Mouse (Mus musculus) left cerebral cortex, postnatal 10 days (tissue): Measurements from ENCODE around the gene Rnd2. TPM values are rescaled to one million over a fixed set of nuclear protein-coding genes. Genes with fewer than 3 reads are reported as not detected.
"Not testable (repeated sequence)": the region's sequence is repeated elsewhere in the genome, so short reads cannot be mapped to it uniquely, and the experiment has no call there.

Experiments used
- DNase-seq, 2 experiments: peaks; one replicate each; pipeline ENCODE4 v3.0.0; 2021 to 2022; ENCODE audit warnings: low spot score in 2 of 2, mixed read lengths in 1 of 2; ENCODE audit errors: extremely low spot score in 1 of 2
- intact Hi-C: fragments of 180-260 bp; cut with DNase I; formaldehyde crosslinking; loops from one replicate; pipeline ENCODE4 v1.15.1; 2025
- total RNA-seq, 2 experiments: library from RNA; stranded (reverse); gene quantifications; 2 replicates each; pipeline ENCODE4 v1.2.3; 2021

Gene Rnd2
- 100 to 1,000 TPM; 111 to 115 TPM for total RNA-seq

- intact Hi-C loops = loop anchor here (5.0 kb wide), 1 partner anchor 88 kb away; the partner anchor contains the start of genes Brca1 and Nbr1
- peak in 1 of 2 experiments; percentile 62 for DNase-seq
These were observed at the start of gene Rnd2 for GRCm38 (mm10) chr11:101464211-101465100. TSS of gene Rnd2 (plus strand) at chr11:101464999.

- no peak for DNase-seq
- intact Hi-C loops = no loop called here
These were observed 49.5 kb upstream of the Rnd2 start for GRCm38 (mm10) chr11:101415306-101415705.

GRCm38 (mm10) chr11:101416433-101417100, 48.2 kb upstream of the Rnd2 start:
- intact Hi-C loops = no loop called here

GRCm38 (mm10) chr11:101417101-101417855, 47.5 kb upstream of the Rnd2 start, which contains the start of gene Aarsd1:
TSS of gene Aarsd1 (minus strand) at chr11:101417615.
- DNase-seq = peak; percentile 86 to 92
- intact Hi-C loops = no loop called here

More at GRCm38 (mm10) chr11:101416433-101417100, 48.2 kb upstream of the Rnd2 start:
- no peak for DNase-seq

- intact Hi-C loops = no loop called here
- no peak for DNase-seq
These were observed 45.8 kb upstream of the Rnd2 start for GRCm38 (mm10) chr11:101418991-101419390.

GRCm38 (mm10) chr11:101419610-101420009, 45.2 kb upstream of the Rnd2 start:
- peak in 1 of 2 experiments; percentile 46 for DNase-seq
- intact Hi-C loops = no loop called here

GRCm38 (mm10) chr11:101420148-101420547, 44.7 kb upstream of the Rnd2 start:
- no peak for DNase-seq
- intact Hi-C loops = no loop called here

- peak in 1 of 2 experiments; percentile 45 for DNase-seq
- intact Hi-C loops = no loop called here
These were observed 40.5 kb upstream of the Rnd2 start, which contains the start of gene Gm27029 for GRCm38 (mm10) chr11:101424105-101424851. TSS of gene Gm27029 (minus strand) at chr11:101424796.

GRCm38 (mm10) chr11:101424925-101425813, 39.6 kb upstream of the Rnd2 start, which contains the start of the genes Rundc1 and Ptges3l:
TSS of gene Rundc1 (plus strand) at chr11:101425085.
TSS of gene Ptges3l (minus strand) at chr11:101425333.
- intact Hi-C loops = no loop called here
- peak; percentile 97 to 99 for DNase-seq

- DNase-seq = no peak
- intact Hi-C loops = no loop called here
These were observed 38.6 kb upstream of the Rnd2 start for GRCm38 (mm10) chr11:101426165-101426564.

GRCm38 (mm10) chr11:101431327-101431726, 33.5 kb upstream of the Rnd2 start:
- intact Hi-C loops = no loop called here
- no peak for DNase-seq

GRCm38 (mm10) chr11:101433396-101433795, 31.4 kb upstream of the Rnd2 start:
- intact Hi-C loops = no loop called here
- peak in 1 of 2 experiments; percentile 31 for DNase-seq

GRCm38 (mm10) chr11:101435831-101436230, 29.0 kb upstream of the Rnd2 start:
- intact Hi-C loops = no loop called here
- no peak for DNase-seq

GRCm38 (mm10) chr11:101436916-101437315, 27.9 kb upstream of the Rnd2 start:
- intact Hi-C loops = no loop called here
- DNase-seq = no peak

GRCm38 (mm10) chr11:101438006-101438405, 26.8 kb upstream of the Rnd2 start:
- DNase-seq, intact Hi-C loops: not testable (repeated sequence)

GRCm38 (mm10) chr11:101441450-101442126, 23.2 kb upstream of the Rnd2 start:
- DNase-seq, intact Hi-C loops: not testable (repeated sequence)
